Mouse (Mus musculus) hindbrain, embryonic 10.5 days (tissue): ENCODE measurements around the gene Olfr193. TPM values are rescaled to one million over a fixed set of nuclear protein-coding genes. Genes with fewer than 3 reads are reported as not detected.

ENCODE experiments used
- polyA plus RNA-seq: library from polyadenylated mRNA; unstranded; fragments of >200 nt; fragmentation: Nextera tagmentation; extraction: Ambion mirVana; gene quantifications from 2 replicates; pipeline ENCODE4 v1.2.1, GENCODE M21; 2016

Olfr193 gene
- polyA plus RNA-seq, 1 experiment from 2014 or later = not detected

Other genes with a start within 250 kb of the Olfr193 start
- gene Olfr177, start 237.1 kb downstream of the Olfr193 start, polyA plus RNA-seq = not detected in 2 replicates
- not detected in 2 replicates for gene Olfr178, start 219.8 kb downstream of the Olfr193 start, polyA plus RNA-seq
- gene Olfr181, start 183.1 kb downstream of the Olfr193 start, polyA plus RNA-seq = not detected in 2 replicates
- not detected in 2 replicates for gene Olfr180, start 182.5 kb downstream of the Olfr193 start, polyA plus RNA-seq
- gene Olfr183, start 116.5 kb downstream of the Olfr193 start, polyA plus RNA-seq = not detected in 2 replicates
- gene Olfr186, start 81.6 kb downstream of the Olfr193 start, polyA plus RNA-seq = not detected in 2 replicates
- gene Olfr187, start 72.1 kb downstream of the Olfr193 start, polyA plus RNA-seq = not detected in 2 replicates
- gene Olfr190, start 33.9 kb downstream of the Olfr193 start, polyA plus RNA-seq = not detected in 2 replicates
- gene Olfr191, start 22.1 kb downstream of the Olfr193 start, polyA plus RNA-seq = not detected in 2 replicates
- gene Olfr194, start 9.2 kb upstream of the Olfr193 start, polyA plus RNA-seq = not detected in 2 replicates
- gene Olfr195, start 35.2 kb upstream of the Olfr193 start, polyA plus RNA-seq = not detected in 2 replicates
- not detected in 2 replicates for gene Olfr196, start 58.6 kb upstream of the Olfr193 start, polyA plus RNA-seq
- gene Olfr198, start 91.7 kb upstream of the Olfr193 start, polyA plus RNA-seq = not detected in 2 replicates
- gene Olfr199, start 107.9 kb upstream of the Olfr193 start, polyA plus RNA-seq = not detected in 2 replicates
- gene Olfr201, start 160.8 kb upstream of the Olfr193 start, polyA plus RNA-seq = not detected in 2 replicates
- not detected in 2 replicates for gene Olfr202, start 174.9 kb upstream of the Olfr193 start, polyA plus RNA-seq
- not detected in 2 replicates for gene Olfr203, start 187.0 kb upstream of the Olfr193 start, polyA plus RNA-seq
- not detected in 2 replicates for gene Olfr204, start 206.4 kb upstream of the Olfr193 start, polyA plus RNA-seq
- not detected in 2 replicates for gene Olfr205, start 219.3 kb upstream of the Olfr193 start, polyA plus RNA-seq
- not detected in 2 replicates for gene Olfr206, start 237.4 kb upstream of the Olfr193 start, polyA plus RNA-seq